Mouse (Mus musculus): ENCODE results near the gene Chd3.
"Not testable (repeated sequence)": the region's sequence is repeated elsewhere in the genome, so short reads cannot be mapped to it uniquely, and the experiment has no call there.

Gene Chd3

DNA sequence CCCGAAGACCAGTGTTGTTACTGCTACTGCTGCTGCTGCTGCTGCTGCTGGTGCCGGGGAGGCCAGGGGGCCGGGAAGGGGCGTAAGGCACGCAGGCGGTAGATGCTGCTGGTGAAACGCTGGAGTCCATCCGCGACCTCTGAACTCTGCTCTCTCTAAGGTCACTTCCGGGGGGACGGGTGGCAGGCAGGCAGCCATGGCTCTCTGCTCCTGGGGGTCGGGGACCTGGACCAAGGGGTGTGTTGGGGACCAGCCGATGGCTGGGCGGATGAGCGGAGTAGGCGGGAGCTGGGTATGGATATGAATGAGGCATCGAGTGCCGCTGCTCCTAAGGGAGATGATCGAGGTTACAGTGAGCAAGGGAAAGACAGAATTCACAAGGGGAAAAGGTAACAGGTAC, 37.1 kb upstream of the Chd3 start:
- no peak for DNase-seq

DNA sequence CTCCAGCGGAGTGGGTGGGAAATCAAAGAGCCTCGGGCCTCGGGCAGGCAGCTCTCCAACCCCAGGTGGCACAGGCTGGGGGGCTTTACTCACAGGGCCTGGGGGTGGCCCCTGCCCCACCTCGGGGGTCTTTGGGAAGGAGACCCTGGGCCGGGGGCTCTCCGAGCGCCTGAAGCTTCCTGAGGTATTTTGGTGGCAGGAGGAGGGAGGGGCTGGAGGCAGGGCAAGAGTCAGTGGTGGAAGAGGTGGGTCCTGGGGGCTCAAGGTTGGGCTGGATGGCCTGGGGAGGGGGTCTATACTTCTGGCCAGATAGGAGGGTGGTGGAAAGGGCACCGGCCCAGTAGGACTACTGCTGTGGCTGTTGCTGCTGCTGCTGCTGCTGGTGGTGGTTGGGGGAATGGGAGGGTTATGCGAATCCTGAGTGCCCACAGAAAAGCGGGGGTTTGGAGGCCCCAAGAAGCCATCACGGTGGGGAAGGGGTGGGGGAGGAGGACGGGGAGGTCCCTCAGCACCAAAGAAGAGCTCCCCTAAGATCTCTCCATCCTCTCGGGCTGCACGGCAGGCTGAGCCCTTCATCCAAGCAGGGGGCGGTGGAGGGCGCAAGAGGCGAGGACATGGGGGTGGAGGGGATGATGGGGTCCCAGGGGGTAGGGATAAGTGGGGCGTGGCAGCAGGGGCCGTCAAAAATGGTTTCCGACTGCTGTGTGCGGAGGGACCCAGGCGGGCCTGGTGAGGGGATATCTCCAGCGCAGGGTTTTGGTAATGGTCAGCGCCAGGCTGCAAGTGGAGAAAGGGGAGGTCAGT, 36.4 kb upstream of the Chd3 start:
- no peak for DNase-seq

DNA sequence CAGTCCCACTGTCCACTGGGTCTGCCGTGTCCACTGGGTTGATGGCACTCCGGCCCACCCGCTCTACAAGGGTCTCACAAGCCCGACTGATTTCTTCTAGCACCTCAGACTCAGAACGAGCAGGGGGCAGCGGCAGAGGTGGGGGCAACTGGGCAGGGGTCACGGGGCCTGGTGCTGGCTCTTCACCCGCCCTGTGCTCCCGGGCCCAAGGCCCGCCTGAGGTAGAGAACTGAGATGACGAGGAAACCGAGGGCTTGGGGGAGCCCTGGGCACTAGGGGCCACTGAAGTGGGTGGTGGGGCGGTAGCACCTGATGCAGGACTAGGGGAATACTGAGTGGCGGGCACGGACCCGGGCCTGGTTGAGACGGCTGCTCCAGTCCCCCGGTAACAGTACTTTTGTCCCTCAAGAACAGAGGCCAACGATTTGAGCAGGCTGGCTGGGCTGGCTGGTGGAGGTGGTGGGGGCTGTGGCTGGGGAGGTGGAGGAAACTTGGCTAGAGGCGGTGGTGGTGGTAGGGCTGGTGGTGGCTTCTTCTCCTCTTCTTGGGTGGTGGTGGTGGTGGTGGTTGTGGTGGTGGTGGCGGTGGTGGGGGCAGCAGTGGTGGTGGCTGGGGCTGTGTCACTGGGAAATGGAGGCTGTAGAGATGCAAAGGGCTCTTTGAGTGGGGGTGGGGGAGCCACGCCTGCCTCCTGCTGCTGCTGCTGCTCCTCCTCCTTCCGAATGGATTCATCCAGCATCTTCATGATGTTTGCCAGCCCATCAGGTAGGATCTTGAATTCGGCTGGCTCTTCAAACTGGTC, 35.6 kb upstream of the Chd3 start:
- DNase-seq = no peak

DNA sequence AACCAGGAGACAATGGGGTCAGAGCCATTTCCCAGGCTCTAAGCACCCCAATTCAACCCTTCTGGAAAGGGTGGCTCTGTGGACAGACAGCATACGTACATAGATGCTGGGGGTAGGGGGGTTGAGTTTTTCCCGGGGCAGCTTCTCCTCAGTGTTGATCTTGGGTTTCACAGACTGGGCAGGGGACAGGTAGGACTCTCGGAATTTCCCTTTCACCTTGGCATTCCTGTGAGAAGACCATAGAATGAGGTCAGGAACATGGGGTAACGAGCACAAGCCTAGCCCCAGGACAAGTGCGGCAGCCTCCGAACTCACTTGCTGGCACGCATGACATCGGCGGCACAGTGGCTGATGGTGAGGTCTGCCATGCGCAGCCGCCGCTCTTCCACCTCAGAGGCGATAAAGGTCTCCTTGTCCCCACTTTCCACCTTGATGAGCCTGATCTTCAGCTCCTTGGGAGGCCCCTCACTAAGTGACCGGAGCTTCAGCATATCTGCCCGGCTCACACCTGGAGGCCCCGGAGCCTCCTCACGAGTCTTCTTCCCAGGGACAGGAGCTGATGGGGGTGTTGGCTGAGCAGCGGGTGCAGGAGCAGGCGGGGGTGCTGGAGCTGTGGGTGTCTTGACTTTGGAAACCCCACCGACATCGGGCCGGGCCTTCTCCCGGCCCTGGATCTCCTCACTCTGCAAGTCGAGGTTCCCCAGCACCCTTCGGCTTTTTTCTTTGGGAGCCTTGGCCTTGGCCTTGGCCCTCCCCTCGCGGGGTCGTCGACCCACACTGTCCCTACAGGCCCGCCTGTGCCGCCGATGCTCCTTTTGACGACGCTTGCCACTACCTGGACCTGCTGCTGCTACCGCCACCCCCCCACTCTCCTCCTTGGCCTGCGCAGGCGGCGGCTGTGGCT, 34.7 kb upstream of the Chd3 start:
- DNase-seq = no peak

DNA sequence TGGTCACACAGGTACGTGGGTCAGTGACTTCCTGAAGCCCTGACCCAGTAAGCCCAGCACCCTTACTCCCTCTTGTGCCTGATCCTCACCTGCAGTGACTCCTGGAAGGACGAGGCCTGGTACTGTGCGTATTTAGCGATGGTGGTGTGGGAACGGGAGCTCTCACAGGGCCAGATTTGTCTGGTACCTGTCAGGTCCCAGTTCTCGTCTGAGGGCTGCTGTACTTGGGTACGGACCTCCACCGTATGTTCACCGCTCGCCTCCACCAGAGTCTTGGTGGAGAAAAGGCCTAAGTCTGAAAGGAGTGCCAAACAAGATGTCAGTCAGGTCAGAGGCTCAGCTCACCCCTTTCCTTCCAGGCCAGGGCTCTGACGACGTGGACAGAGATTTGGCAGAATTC, 32.8 kb upstream of the Chd3 start:
- peak; percentile 14 for DNase-seq

DNA sequence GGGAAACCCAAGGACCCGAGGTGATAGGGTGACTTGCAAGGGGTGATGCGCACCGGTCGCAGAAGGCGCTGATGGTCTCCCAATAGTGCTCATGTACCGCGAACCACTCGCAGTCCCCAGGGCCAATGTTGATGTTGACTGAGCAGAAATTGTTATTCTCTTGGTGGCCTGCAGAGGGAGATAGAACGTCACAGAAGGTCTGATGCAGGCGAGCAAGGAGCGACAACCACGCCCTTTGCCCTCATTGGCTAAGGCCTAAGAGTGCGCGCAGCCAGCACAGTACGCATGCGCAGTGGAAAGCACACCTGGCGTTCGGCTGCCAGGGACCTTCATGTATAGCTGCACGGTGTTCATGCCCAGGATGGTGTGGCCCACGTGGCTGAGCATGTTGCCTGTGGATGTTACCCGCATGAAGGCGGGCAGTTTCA, 32.0 kb upstream of the Chd3 start:
- DNase-seq = peak; percentile 91

DNA sequence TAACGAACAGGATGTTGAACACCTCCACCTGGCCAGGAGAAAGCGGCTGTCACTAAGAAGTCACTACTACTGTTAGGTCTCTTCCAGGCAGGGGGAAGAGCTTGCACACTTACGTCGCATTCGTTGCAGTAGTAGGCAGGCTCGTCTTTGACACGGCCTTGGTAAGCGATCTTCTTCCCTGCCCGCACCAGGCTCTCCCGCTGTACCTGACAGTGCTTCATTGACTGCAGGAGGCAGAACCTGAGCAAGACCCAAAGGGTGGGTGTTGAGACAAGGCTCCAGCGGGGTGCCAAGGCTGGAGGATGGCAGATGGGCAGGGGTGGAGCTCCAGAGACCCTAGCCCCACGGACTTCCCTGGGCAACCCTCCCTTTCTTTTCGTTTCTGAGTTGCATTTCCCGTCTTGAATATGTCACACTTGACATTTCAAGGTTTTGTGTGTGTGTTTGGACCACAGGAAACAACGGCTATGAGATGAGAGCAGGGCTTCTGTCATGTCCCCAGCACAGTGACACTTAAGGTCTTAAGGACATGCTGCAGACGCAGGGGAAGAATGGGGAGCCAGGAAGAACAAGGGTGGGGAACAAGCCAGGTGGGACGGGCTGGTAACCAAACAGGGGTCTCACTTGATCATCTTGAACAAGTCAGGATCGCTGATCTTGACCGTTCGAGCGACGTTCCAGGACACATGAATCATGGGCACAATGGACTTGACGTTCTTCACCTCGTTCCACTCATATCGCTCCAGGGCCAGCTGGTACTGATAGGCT, 31.1 kb upstream of the Chd3 start:
- DNase-seq = no peak

DNA sequence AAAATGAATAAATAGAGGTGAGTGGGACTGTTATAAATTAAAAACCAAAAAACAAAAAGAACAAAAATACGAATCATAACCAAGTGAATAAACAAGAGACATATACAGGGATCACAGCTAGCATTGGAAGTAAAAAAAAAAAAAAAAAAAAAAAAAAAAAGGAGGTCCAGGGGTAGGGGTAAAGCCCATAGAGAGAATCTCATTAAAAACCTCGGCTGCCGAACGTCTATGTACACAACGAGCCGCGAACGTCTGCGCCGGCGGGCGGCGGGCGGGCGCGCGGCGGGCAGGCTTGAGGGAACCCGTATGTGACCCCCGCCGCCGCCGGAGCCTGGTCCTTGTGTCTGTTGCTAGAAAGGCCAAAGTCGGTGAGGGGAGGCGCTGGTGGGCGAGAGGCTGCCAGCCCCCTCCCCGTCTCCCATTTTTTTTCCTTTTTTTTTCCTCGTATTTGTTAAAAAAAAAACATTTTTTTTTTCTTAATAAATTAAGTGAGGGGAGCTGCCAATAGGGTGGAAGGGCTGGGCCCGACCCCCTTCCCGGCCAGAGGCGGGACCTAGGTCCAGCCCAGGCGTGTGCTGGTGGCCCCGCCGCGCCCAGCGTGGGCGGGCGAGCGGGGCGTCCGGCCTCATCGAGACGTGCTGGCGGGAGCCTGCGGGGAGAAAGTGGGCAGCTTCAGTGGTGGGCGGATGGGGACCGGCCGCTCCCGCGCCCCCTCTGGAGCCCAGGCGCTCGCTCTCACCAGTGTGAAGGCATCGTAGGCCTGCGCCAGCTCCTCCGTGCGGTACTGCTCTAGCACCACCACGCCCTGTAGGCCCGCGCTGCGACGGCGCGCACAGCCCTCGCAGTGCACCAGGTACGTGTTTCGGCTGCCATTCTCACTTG, 30.2 kb upstream of the Chd3 start:
- DNase-seq = peak; percentile 14

DNA sequence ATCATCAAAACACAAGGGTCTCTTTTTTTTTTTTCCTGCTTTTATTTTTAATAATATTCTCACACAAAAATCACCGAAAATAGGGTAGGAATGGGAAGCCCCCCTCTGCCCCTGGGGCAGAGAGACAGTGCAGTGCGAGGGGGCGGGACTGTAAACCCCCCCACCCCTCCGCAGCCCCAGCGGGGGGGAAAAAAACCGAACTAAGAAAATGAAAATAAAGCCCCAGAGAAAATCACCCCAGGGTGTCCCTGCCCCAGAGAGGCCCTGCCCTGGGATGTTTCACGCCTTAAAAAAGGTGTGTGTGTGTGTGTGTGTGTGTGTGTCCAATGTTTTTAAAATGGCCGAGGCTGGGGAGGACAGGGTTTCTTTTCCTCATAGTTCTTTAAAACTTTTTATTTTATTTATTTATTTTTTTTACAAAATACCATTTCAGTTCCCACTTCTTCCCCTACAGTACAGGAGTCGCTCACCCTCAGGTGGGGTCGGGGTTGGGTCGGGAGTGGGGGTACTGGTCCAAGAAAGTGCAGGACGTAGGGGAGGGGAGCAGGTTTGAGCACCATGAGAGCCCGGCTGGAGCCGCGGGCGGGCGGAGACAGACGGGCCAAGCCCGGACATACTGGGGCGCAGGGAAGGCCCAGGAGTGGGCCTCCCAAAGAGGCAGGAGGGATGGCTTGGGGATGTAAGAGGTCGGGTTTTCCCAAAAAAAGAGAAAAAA, 29.4 kb upstream of the Chd3 start:
- no peak for DNase-seq

DNA sequence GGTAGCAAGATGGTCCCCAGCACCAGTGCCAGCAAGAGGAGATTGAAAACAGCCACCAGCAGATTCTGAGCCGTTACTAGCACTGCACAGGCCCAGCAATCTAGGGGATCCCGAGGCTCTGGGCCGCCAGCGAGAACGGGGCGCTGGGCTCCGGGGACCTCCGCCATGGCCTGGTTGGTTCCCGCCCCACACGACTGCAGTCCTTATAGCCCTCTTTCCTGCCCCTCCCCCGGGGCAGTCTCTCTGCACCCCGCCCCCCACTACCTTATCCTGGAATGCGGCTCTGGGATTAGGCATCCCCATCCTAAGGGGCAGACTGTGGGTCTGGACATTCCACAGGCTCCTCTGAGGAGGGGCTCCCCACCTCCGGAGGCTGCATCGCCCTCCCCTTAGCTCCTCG, 28.9 kb upstream of the Chd3 start, which contains the start of gene Tmem88:
TSS of gene Tmem88 (minus strand) at position 176 of the 400 bp plus-strand sequence.
- peak; percentile 41 for DNase-seq

DNA sequence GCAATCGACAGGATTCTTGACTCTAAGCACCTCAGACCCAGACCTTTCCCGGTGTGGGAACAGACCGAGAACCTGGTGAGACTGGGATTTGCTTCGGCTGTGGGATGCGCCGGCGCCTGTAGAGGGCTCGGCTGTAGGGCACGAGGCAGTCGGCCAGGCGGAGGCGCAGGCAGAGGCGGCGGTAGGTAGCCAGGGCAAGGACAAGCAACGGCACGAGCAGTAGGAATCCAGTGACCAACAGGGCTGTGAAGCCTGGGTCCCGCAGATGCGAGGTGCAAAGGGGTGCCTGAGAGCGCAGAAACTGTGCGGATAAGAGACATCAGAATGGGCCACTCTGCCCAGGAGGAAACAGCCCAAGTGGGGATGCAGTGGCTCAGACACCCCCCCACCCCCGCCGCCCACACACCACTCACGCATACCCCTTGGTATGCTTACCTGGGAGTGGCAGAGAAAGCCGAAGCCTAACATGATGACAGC, 28.4 kb upstream of the Chd3 start:
- no peak for DNase-seq

DNA sequence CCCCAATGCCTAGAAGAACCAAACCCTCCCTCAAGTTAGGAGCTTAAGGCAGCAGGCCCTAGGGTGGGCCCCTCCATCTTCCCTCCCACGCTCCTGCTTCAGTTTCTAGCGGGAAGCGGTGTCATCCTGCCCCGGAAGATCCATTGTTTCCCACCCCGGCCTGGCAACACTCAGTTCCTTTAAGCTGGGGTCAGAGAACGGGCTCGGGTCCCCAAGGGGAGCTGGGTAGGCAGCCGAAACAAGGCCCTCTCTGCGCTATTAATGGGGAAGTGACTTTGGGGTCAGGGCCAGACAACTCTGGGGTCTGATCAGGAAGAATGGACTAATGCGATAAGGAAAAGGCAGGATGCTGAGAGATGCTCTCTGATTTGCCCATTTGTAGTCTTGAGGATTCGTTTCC, 27.6 kb upstream of the Chd3 start:
- peak; percentile 61 for DNase-seq

DNA sequence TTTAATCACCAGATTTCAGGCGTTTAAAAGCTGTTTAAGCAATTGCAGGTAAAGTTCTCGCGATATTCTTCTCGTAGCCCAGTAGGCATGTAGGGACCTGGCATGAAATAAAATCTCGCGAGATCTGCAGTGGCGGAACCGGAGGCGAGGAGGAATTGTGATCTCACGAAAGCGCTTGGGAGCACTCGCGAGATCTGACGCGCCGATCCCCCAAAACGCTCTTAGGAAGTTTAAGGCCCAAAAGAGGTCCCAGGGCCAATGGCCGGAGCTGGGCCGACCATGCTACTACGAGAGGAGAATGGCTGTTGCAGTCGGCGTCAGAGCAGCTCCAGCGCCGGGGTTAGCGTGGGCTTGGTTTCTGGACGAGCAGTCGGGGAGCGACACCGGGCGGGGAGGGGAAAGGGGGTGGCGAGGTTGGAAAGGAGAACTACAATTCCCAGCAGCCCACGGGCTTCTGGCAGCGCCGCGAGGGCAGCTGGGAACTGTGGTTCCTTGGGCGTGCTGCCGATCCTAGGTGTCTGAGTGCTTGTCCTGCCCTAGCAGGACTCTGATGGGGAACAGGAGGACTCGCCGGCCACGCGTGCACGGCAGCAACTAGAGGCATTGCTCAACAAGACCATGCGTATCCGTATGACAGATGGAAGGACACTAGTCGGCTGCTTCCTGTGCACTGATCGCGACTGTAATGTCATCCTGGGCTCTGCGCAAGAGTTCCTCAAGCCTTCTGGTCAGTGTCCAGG, 26.6 kb upstream of the Chd3 start:
- peak; percentile 97 for DNase-seq

DNA sequence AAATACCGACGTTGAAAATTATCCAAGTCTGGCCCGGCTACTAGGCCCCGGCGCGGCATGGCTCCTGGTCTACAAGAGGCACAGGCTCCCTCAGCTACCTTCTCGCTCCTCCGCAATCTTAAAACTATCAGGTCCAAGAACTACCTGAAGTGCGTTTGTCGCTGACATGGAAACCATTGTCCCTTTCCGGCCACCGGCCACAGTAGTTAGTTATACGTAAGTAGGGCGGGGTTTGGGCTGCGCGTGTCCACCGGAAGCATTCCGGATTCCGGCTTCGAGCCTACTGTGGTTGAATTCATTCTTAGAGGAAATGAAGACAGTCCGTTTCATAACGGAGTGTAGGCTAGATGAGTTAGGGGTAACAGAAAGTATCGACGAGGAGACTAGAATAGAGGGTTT, 26.0 kb upstream of the Chd3 start, which contains the start of the genes Naa38 and Cyb5d1:
TSS of gene Naa38 (plus strand) at position 253 of the 399 bp plus-strand sequence.
TSS of gene Cyb5d1 (minus strand) at position 397 of the 399 bp plus-strand sequence.
- peak; percentile 94 for DNase-seq

DNA sequence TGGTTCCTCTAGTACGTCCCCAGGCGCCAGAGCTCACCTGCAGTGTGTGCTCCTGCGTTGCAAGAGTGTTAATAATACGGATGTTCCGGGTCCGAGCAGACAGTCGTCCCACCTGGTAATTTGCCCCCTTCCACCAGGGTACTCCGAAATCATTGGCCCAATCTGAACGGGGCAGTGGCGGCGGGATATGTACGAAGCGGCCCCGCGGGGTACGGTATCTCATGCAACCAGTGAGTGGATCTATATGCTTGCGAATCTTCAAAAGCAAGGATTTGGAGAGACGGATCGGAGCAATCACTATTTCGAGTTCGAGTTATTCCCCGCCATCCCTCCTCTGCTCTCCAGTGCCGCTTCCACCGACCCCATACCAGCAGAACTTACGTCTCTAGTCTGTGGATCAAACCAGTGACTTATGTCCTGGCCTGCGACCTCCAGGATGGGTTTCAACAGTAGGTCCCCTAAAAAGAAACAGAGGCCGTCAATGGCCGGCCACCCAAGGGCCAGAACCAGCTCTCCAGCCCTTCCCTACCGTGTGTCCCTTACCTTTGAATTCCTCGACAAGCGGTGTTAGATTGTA, 25.5 kb upstream of the Chd3 start:
- DNase-seq = not testable (repeated sequence)

DNA sequence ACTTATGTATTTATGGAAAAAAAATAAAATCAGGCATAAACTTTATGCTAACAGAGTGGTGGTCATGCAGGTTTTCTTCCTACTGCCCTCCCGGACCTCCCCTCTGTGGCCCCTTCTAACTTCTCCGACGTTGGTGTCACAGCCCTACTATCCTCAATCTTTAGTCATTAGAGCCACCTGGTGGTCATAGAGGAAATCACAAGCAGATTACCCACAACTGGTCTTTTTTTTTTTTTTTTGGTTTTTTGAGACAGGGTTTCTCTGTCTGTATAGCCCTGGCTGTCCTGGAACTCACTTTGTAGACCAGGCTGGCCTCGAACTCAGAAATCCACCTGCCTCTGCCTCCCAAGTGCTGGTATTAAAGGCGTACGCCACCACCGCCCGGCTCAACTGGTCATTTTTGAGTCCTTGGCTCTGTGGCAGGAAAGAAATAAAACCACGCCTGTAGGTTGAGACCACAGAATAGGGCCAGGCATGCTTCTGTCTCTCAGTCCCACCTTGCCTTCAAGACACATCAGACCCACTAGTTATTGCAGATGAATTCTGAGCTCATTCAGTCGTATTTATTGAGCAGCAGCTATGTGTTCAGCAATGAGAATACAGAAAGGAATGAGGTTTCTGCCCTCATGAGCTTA, 21.3 kb upstream of the Chd3 start:
- peak; percentile 63 for DNase-seq

DNA sequence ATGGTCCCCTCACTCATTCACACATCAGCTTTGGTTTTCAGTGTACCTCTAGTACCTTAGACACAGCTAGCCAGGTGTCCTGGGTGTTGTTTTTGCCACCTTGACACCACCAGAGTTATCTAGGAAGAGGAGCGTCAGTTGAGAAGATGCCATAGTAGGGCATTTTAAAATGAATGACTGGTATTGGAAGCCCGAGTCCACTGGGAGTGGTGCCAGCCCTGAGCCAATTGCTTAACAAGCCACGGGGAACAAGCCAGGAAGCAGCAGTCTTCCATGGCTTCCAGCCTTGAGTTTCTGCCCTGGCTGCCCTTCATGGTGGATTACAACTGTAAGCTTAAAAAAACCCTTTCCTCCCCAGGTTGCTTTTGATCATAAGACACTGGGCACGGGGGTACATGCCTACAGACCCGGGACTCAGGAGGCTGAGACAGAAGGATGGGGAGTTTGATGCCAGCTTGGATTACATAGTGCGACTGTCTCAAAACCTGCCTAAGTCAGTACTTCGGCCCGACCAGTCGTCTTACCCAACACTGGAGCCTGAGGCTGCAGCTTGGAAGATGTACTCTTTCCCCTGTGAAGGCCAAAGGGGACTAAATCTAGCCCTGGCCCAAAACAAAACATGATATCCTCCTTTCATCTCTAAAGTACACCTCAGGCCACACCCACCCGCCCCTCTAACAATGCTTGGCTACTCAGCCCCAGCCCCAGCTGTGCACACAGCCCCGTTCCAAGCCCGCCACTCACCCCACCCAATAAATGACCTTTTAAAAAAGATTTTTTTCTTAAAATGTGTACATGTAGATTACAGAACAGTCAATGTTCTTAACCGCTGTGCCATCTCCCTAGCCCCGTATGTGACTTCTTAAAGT, 20.6 kb upstream of the Chd3 start:
- DNase-seq = peak; percentile 63

Measured in kidney, adult 18-20 months (tissue).